Mouse (Mus musculus): ENCODE measurements around the gene Dgki. TPM values are rescaled to one million over a fixed set of nuclear protein-coding genes. Genes with fewer than 3 reads are reported as not detected.
"Not testable (repeated sequence)": the region's sequence is repeated elsewhere in the genome, so short reads cannot be mapped to it uniquely, and the experiment has no call there.

Dgki gene
- polyA plus RNA-seq, 1 experiment from 2014 or later: 1.0 TPM

DNA sequence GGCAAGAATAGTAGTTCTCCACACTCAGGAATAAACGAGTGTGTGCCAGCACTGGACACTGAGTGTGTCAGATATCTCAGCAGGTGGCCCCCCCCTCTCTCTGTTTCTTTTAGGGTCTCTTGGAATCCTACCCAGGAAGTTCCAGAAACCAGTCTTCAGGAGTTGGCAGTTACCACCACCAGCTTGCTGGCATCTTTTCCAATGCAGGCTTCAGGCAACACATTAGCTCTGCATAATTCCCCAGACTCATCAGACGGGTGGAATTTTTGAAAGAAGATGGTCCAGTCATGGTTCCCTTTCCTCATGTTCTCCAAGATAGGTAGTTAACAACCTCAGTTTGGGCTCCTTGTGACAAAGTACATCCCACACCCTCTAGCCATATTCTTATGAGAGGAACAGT lies 149.5 kb downstream of the Dgki start:
- Histone ChIP-seq H3K4me3 (no peak overlapping the region), H3K4me1 (no peaks in the 10 kb centered on the region), H3K36me3 (replicated peaks) (no peaks in the 10 kb centered on the region), H3K27me3 (ENCODE audit: poor library complexity, severe bottlenecking) (no peaks in the 10 kb centered on the region), H3K9me3 (no peaks in the 10 kb centered on the region), H3K27ac (no peak overlapping the region)
- WGBS: 85% methylated on average over 2 of the region's 2 CpGs
- no peak for DNase-seq (ENCODE audit: extremely low spot score, low spot score)

GRCm38 (mm10) chr6:37150038-37150437 lies 149.9 kb downstream of the Dgki start:
- 75% methylated on average over 4 of the region's 4 CpGs for WGBS
- no peak overlapping the region for H3K4me3 ChIP-seq
- no peaks in the 10 kb centered on the region for H3K27me3 ChIP-seq (ENCODE audit: poor library complexity, severe bottlenecking)
- no peak for DNase-seq (ENCODE audit: extremely low spot score, low spot score)
- no peaks in the 10 kb centered on the region for H3K36me3 ChIP-seq (replicated peaks)
- no peak overlapping the region for H3K27ac ChIP-seq
- H3K4me1 ChIP-seq: no peaks in the 10 kb centered on the region
- no peaks in the 10 kb centered on the region for H3K9me3 ChIP-seq

- Histone ChIP-seq H3K36me3 (replicated peaks) (no peaks in the 10 kb centered on the region), H3K4me1 (no peaks in the 10 kb centered on the region), H3K27me3 (ENCODE audit: poor library complexity, severe bottlenecking) (no peaks in the 10 kb centered on the region), H3K4me3 (no peak overlapping the region), H3K27ac (no peak overlapping the region), H3K9me3 (no peaks in the 10 kb centered on the region)
- no peak for DNase-seq (ENCODE audit: extremely low spot score, low spot score)
- 93% methylated on average over 6 of the region's 6 CpGs for WGBS
Measured at GRCm38 (mm10) chr6:37149196-37149595, 150.8 kb downstream of the Dgki start.

GRCm38 (mm10) chr6:37147431-37148022 lies 152.5 kb downstream of the Dgki start:
- Histone ChIP-seq H3K27me3 (ENCODE audit: poor library complexity, severe bottlenecking) (no peaks in the 10 kb centered on the region), H3K27ac (no peak overlapping the region), H3K4me1 (peaks cover 9% of the 10 kb centered on the region; the same call in 1 of the 2 replicates), H3K9me3 (no peaks in the 10 kb centered on the region), H3K4me3 (no peak overlapping the region), H3K36me3 (replicated peaks) (no peaks in the 10 kb centered on the region)
- DNase-seq (ENCODE audit: extremely low spot score, low spot score): no peak
- 94% methylated on average over 4 of the region's 4 CpGs for WGBS

GRCm38 (mm10) chr6:37143867-37144163 lies 156.2 kb downstream of the Dgki start:
- Histone ChIP-seq H3K4me1 (peaks cover 9% of the 10 kb centered on the region; the same call in 1 of the 2 replicates), H3K36me3 (replicated peaks) (no peaks in the 10 kb centered on the region), H3K27me3 (ENCODE audit: poor library complexity, severe bottlenecking) (no peaks in the 10 kb centered on the region), H3K9me3 (no peaks in the 10 kb centered on the region), H3K27ac (no peak overlapping the region), H3K4me3 (no peak overlapping the region)
- whole genome bisulfite sequencing: 78% methylated on average over 4 of the region's 4 CpGs
- no peak for DNase-seq (ENCODE audit: extremely low spot score, low spot score)

DNA sequence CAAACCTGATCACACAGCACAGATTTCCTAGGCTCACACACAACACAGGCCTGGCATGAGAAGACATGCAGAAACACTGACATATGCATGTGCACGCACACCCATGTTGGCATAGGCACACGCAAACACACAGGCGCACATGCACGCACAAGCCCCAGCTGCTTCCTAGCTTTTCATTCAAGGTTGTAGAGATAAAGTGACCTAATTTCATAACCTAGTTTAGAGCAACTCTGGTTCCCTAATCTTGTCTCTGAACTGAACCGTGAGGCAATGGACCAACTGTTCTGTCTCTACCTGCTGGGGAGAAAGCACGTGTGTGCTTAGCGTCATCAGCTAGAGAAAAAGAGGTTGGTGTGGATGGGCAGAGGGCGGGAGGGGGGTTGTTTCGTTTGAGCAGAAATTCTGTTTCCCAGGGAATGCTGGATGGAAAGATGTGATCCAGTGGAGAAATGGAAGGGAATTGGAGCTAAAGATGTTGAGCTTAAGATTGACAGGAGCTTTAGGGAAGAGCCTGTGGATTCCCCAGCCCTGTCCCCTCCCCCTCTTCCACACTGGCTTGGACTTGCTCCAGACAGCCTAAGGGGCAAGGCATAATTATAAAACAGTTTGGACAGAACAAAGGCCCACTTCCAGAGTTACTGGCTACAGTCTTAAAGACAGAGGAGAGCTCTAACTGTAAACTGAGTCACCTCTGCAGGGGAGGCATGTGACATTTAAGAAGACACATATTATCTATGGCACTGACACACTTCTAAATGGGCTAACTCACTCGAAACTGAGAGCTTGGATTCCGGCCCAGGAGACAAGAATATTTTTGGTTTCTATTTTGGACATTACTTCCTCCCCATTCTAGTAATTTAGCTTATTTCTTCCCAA lies 156.8 kb downstream of the Dgki start:
- Histone ChIP-seq H3K4me3 (no peak overlapping the region), H3K36me3 (replicated peaks) (no peaks in the 10 kb centered on the region), H3K9me3 (no peaks in the 10 kb centered on the region), H3K27ac (no peak overlapping the region), H3K27me3 (ENCODE audit: poor library complexity, severe bottlenecking) (no peaks in the 10 kb centered on the region), H3K4me1 (peaks cover 9% of the 10 kb centered on the region; the same call in 1 of the 2 replicates)
- DNase-seq (ENCODE audit: extremely low spot score, low spot score): no peak
- WGBS: 90% methylated on average over 11 of the region's 11 CpGs

DNA sequence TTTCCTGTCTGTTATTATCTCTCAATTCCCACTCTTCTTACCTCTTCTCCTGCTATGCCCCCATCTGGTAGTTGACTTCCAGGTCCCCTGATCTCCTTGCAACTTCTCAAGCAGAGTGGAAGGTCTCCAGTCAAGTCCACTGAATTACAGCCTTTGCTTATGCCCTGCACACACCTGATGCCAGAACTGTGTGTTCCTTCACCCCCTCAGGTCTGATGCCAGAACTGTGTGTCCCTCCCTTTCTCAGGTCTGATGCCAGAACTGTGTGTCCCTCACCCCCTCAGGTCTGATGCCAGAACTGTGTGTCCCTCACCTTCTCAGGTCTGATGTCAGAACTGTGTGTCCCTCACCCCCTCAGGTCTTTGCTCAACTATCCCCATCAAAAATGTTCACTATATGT lies 161.2 kb downstream of the Dgki start:
- Histone ChIP-seq H3K4me3 (no peak overlapping the region), H3K36me3 (replicated peaks) (no peaks in the 10 kb centered on the region), H3K27ac (no peak overlapping the region), H3K9me3 (no peaks in the 10 kb centered on the region), H3K4me1 (peaks cover 6% of the 10 kb centered on the region; the same call in 1 of the 2 replicates), H3K27me3 (ENCODE audit: poor library complexity, severe bottlenecking) (no peaks in the 10 kb centered on the region)
- DNase-seq (ENCODE audit: extremely low spot score, low spot score): no peak

DNA sequence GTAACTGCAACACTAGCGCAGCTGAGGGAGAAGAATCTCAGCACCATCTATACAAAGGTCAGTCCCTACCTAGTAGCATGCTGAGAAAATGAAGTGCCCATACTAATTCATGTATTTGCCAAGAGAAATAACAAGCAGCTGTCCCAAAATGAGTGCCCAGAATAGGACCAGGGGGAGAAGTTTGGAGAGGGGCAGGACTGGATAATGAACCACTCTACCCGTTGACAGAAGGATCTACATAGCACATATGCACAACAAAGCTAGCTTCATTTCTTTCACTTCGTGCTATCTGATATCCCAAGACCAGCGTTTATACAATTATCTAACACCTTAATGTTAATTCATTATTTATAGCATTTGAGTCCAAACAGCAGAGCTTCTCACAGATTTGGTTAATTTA lies 168.7 kb downstream of the Dgki start:
- no peaks in the 10 kb centered on the region for H3K36me3 ChIP-seq (replicated peaks)
- no peak overlapping the region for H3K4me3 ChIP-seq
- 93% methylated on average over 4 of the region's 4 CpGs for whole genome bisulfite sequencing
- H3K9me3 ChIP-seq: no peaks in the 10 kb centered on the region
- no peaks in the 10 kb centered on the region for H3K4me1 ChIP-seq
- no peaks in the 10 kb centered on the region for H3K27me3 ChIP-seq (ENCODE audit: poor library complexity, severe bottlenecking)
- H3K27ac ChIP-seq: no peak overlapping the region
- DNase-seq (ENCODE audit: extremely low spot score, low spot score): no peak

DNA sequence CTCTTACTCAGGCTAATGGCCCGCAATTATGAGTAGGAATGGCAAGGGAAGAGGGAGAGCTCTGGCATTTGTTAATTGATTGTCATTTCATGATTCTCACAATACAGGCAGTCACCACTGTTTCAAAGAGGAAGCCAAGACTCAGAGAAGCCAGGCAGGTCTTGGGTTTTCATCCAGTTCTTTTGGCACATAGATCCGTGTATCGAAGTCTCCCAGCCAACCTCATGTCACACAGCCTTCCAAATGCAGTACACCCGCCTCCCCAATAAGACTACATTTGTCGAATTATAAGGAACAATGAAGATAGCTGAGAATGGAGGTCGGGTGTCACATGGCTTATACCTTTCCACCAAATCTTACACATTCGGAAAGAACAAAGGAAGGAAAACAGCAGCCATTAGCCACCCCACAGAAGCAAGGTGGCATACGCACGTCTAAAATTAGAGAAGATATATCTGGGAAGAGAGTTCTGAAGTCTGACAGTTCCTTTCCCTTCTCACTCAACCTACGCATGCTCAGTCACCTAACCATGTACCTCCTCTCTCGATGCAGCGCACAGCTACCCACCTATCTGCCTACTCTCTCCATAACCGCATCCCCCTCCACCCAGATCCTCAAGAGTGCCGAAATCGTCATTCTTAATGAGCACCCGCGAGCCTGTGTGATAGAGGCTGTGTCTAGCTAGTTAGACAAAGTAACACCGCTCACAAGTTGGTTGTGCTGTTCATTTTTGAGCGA lies 179.4 kb downstream of the Dgki start:
- Histone ChIP-seq H3K4me3 (no peak overlapping the region), H3K36me3 (replicated peaks) (no peaks in the 10 kb centered on the region), H3K4me1 (no peaks in the 10 kb centered on the region), H3K27ac (no peak overlapping the region), H3K27me3 (ENCODE audit: poor library complexity, severe bottlenecking) (no peaks in the 10 kb centered on the region), H3K9me3 (no peaks in the 10 kb centered on the region)
- WGBS: 92% methylated on average over 19 of the region's 19 CpGs
- DNase-seq (ENCODE audit: extremely low spot score, low spot score): no peak

DNA sequence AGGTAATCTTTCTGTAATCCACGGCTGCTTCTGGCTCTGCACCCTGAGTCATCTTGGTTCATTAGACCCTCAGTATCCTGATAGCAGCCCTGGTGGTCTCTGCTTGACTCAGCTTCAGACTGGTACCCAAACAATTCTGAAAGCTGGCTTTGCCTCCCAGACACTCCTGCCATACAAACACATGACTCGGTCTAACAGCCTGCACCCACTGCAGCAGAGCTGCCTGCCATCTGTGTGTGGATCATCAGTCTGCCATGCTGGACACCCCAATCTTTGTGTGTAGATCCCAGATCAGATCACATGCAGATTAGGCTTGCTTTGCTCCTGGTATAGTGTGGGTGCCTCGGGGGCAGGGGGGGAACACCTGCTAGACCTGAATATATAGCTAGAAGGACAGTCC lies 180.8 kb downstream of the Dgki start:
- Histone ChIP-seq H3K27me3 (ENCODE audit: poor library complexity, severe bottlenecking) (no peaks in the 10 kb centered on the region), H3K4me3 (no peak overlapping the region), H3K36me3 (replicated peaks) (no peaks in the 10 kb centered on the region), H3K27ac (no peak overlapping the region), H3K9me3 (no peaks in the 10 kb centered on the region), H3K4me1 (no peaks in the 10 kb centered on the region)
- no peak for DNase-seq (ENCODE audit: extremely low spot score, low spot score)
- 79% methylated on average over 3 of the region's 3 CpGs for WGBS

DNA sequence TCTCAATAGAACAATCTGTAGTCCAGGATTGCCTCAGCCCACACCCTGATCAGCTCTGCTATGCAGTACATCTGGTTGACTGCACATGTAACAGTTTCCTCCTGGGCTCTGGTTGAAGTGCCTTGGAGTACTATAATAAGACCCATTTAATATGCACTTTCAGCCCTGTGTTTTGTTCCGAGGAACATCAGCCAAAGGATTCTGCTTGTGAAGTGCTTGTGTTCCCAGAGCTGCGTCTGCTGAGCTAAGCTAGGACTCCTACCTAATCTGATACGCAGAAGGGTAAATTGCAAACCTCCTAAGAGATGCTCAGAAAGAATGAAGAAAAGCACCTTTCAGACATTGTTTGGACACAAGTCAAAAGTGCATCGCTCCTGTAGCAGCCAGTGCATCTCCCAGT lies 186.9 kb downstream of the Dgki start:
- H3K4me1 ChIP-seq: no peaks in the 10 kb centered on the region
- H3K27ac ChIP-seq: no peak overlapping the region
- no peak overlapping the region for H3K4me3 ChIP-seq
- no peaks in the 10 kb centered on the region for H3K27me3 ChIP-seq (ENCODE audit: poor library complexity, severe bottlenecking)
- 89% methylated on average over 4 of the region's 4 CpGs for WGBS
- H3K9me3 ChIP-seq: no peaks in the 10 kb centered on the region
- no peak for DNase-seq (ENCODE audit: extremely low spot score, low spot score)
- H3K36me3 ChIP-seq (replicated peaks): no peaks in the 10 kb centered on the region

DNA sequence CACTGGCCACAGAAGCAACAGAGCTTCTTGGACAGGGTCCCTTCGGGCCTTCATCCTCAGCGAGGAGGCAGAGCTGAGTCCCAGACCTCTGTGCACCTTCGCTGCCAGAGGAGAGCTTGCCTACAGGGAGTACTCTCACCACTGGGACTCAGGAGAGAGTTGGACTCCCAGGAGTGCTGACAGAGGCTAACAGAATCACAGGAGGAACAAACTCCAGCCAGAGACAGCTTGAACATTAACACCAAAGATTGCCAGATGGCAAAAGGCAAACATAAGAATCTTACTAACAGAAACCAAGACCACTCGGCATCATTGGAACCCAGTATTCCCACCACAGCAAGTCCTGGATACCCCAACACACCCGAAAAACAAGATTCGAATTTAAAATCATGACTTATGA lies 193.7 kb downstream of the Dgki start:
- H3K4me1 ChIP-seq; H3K9me3 ChIP-seq; H3K4me3 ChIP-seq; H3K36me3 ChIP-seq (replicated peaks); H3K27ac ChIP-seq; DNase-seq (ENCODE audit: extremely low spot score, low spot score); H3K27me3 ChIP-seq (ENCODE audit: poor library complexity, severe bottlenecking): not testable (repeated sequence)
- 91% methylated on average over 6 of the region's 6 CpGs for WGBS

- Histone ChIP-seq H3K4me3 (no peak overlapping the region), H3K4me1 (no peaks in the 10 kb centered on the region), H3K9me3 (no peaks in the 10 kb centered on the region), H3K36me3 (replicated peaks) (no peaks in the 10 kb centered on the region), H3K27me3 (ENCODE audit: poor library complexity, severe bottlenecking) (no peaks in the 10 kb centered on the region), H3K27ac (no peak overlapping the region)
- WGBS: 86% methylated on average over 5 of the region's 5 CpGs
- DNase-seq (ENCODE audit: extremely low spot score, low spot score): no peak
Measured at GRCm38 (mm10) chr6:37100413-37100812, 199.6 kb downstream of the Dgki start.

All from forebrain, embryonic 10.5 days (tissue).